Mouse (Mus musculus): ENCODE data around the gene Phlpp1.

- TF ChIP-seq CTCF (IDR thresholded peaks at IDR 0.05; ENCODE audit: low read depth) (no peak), EP300 (IDR thresholded peaks at IDR 0.05; ENCODE audit: low read depth) (no peak)
These were observed 29.5 kb downstream of the Phlpp1 start for GRCm38 (mm10) chr1:106201025-106201424.
